Mouse (Mus musculus) olfactory bulb, adult 2 months (tissue): ENCODE results near the gene Ptprn2.

Experiments used
- CTCF ChIP-seq: fragments of 200-500 bp; IDR thresholded peaks from 2 replicates; pipeline ENCODE4 v1.5.1; 2012; ENCODE audit warnings: low read depth, mild to moderate bottlenecking, low read length, moderate library complexity; ENCODE audit not compliant: insufficient read depth
- POLR2A ChIP-seq: fragments of 200-500 bp; IDR thresholded peaks from 2 replicates; pipeline ENCODE4 v1.6.1; 2012; ENCODE audit warnings: mild to moderate bottlenecking, low read depth, low read length, moderate library complexity; ENCODE audit not compliant: insufficient read depth

DNA sequence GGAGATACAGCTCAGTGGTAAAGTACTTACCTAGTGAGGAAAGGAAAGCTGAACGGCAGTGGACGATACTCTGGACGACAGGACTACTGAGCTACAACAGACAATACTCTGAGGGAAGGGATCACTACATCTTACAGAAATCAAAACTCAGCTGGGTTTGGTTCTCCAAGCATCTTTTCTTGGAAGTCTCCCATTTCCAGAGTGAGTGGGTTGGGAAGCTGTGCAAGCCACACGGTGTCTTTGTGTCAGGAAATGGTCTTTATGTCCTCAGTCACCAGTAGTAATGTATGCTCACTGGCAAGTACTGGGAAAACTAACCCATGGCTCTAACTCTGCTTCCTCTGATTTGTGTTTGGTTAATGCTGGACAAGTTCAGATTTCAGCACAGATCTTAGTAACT is 724.9 kb downstream of the Ptprn2 start:
- TF ChIP-seq CTCF, result no peak
- TF ChIP-seq POLR2A, result no peak
